Mouse (Mus musculus) brain, embryonic 14.5 days (tissue): ENCODE measurements around the gene Tcf21. TPM values are rescaled to one million over a fixed set of nuclear protein-coding genes. Genes with fewer than 3 reads are reported as not detected.

Experiments used
- DNase-seq: peaks from one replicate; pipeline ENCODE4 v3.0.0-alpha.2; 2011; ENCODE audit warnings: low read depth
- CTCF ChIP-seq: fragments of 200-500 bp; IDR thresholded peaks from 2 replicates; pipeline ENCODE4 v1.5.1; 2012; ENCODE audit warnings: inconsistent platforms, mild to moderate bottlenecking, moderate library complexity, borderline replicate concordance; ENCODE audit not compliant: insufficient read depth, insufficient read length; ENCODE audit errors: extremely low read depth
- POLR2A ChIP-seq: fragments of 200-500 bp; IDR thresholded peaks from 2 replicates; pipeline ENCODE4 v1.6.1; 2012; ENCODE audit warnings: mild to moderate bottlenecking, inconsistent platforms, borderline replicate concordance; ENCODE audit not compliant: poor library complexity, insufficient read depth, insufficient read length, severe bottlenecking; ENCODE audit errors: extremely low read depth
- polyA plus RNA-seq: library from polyadenylated mRNA; depleted of rRNA; stranded (reverse); fragments of >200 nt; gene quantifications from 2 replicates; pipeline ENCODE4 v1.2.3, GENCODE M21; 2012; rRNA removed

Gene Tcf21
- polyA plus RNA-seq = 0.44 and 0.96 TPM in 2 replicates

GRCm38 (mm10) chr10:22819871-22820590 lies at the start of gene Tcf21:
Tcf21 (minus strand) TSS chr10:22820174.
- peak; percentile 42 for DNase-seq
- TF ChIP-seq POLR2A = no peak
- no peak for TF ChIP-seq CTCF

DNA sequence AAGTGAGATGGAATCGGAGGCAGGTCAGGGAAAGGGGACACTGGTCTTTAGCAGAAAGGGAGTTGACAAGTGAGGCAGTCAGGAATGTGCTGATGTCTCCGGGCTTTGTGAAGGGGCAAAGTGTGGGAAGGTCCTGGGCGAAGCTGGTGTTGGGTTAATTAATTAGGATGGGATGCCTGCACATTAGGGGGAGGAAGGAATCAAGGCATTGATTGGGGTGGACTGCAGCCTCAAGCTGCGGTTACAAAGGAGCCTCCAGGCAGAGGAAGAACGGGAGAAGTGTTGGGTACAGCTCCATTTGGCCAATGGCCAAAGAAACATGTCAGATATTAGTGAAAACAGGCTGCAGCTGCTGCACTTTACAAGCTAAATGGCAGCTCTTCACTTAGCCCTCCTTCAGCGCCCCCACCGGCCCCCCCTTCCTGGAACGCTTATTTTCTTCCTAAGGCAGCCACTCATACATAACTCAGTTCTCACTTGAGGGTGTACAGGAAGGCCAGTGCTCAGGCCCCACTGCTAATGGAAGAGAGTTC lies 48.5 kb upstream of the Tcf21 start:
- TF ChIP-seq CTCF = no peak
- no peak for TF ChIP-seq POLR2A
- DNase-seq = peak; percentile 85

DNA sequence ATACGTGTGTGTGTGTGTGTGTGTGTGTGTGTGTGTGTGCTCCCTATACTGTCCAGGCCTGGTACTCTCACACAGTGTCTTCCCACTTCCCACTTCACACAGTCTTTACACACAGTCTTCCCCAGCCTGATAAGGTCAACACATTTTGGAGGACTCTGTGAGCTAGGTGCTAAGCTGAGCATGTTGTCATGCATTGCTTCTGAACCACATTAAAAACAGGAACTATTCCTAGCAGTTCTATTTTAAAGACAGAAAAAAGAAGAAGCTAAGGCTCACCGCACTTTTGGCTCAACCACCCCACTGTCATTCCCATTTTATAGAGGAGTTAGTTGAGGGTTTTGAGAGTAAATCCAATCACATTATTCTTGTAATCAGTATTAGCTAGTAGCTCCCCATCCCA lies 47.2 kb upstream of the Tcf21 start:
- no peak for DNase-seq
- no peak for TF ChIP-seq CTCF
- no peak for TF ChIP-seq POLR2A

GRCm38 (mm10) chr10:22858111-22858510 lies 38.1 kb upstream of the Tcf21 start:
- TF ChIP-seq CTCF (peak; percentile 43; the same call in 1 of the 2 replicates), POLR2A (no peak)
- no peak for DNase-seq

- DNase-seq = no peak
- no peak for TF ChIP-seq CTCF
- no peak for TF ChIP-seq POLR2A
These were observed 34.4 kb upstream of the Tcf21 start for GRCm38 (mm10) chr10:22854330-22854729.

- DNase-seq = no peak
- TF ChIP-seq POLR2A (no peak), CTCF (no peak)
These were observed 25.4 kb upstream of the Tcf21 start for GRCm38 (mm10) chr10:22845351-22845750.

GRCm38 (mm10) chr10:22844731-22845130 lies 24.8 kb upstream of the Tcf21 start:
- DNase-seq = peak; percentile 31
- no peak for TF ChIP-seq POLR2A
- TF ChIP-seq CTCF = no peak

GRCm38 (mm10) chr10:22843440-22844361 lies 23.7 kb upstream of the Tcf21 start:
- DNase-seq = peak; percentile 45
- no peak for TF ChIP-seq CTCF
- no peak for TF ChIP-seq POLR2A

- peak; percentile 25 for DNase-seq
- TF ChIP-seq POLR2A (no peak), CTCF (no peak)
These were observed 22.9 kb upstream of the Tcf21 start for GRCm38 (mm10) chr10:22842781-22843439.

- peak; percentile 19 for DNase-seq
These were observed 22.1 kb upstream of the Tcf21 start for GRCm38 (mm10) chr10:22842113-22842512.

DNA sequence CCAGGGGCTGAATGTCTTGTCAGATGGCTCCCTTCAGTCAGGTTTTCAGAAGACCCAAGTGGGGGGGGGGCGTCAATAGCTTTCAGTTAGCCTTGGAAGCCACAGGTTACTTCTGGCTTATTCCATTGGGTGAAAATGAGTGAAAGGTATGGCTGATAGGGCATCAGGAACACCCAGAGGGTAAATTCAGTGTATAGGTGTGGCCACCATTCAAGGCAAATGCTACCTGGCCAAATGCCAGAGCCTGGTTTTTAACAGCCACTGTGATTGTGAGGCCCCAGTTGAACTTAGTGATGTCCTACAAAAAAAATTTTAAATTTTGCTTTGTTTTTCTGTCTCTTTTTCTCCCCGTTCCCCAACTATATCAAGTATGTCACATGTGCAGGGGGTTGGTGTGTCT lies 6.3 kb upstream of the Tcf21 start:
- TF ChIP-seq POLR2A (no peak), CTCF (no peak)
- DNase-seq = no peak

More at GRCm38 (mm10) chr10:22842113-22842512, 22.1 kb upstream of the Tcf21 start:
- TF ChIP-seq POLR2A (no peak), CTCF (no peak)

DNA sequence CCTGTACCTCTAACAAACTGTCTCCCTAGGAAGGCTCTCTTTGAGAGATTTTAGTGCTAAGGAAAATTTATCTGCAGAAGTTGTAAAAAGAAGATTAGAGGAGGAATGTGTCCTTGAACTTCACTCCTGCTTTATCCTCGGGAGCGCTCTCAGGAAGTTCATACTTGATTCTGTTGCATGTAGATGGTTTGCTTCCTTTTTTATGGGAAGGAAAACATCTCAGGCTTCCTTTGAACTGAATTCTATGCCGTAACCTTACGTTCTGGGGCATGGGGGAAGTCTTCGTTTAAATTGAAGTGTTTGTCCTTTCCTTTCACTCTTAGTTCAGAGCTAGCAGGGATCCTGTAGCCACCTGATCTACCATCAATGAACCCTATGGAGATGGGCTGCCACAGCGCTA lies 2.9 kb upstream of the Tcf21 start:
- no peak for DNase-seq
- TF ChIP-seq CTCF (no peak), POLR2A (no peak)
